Mouse (Mus musculus): ENCODE measurements around the gene Stard3.

Gene Stard3

DNA sequence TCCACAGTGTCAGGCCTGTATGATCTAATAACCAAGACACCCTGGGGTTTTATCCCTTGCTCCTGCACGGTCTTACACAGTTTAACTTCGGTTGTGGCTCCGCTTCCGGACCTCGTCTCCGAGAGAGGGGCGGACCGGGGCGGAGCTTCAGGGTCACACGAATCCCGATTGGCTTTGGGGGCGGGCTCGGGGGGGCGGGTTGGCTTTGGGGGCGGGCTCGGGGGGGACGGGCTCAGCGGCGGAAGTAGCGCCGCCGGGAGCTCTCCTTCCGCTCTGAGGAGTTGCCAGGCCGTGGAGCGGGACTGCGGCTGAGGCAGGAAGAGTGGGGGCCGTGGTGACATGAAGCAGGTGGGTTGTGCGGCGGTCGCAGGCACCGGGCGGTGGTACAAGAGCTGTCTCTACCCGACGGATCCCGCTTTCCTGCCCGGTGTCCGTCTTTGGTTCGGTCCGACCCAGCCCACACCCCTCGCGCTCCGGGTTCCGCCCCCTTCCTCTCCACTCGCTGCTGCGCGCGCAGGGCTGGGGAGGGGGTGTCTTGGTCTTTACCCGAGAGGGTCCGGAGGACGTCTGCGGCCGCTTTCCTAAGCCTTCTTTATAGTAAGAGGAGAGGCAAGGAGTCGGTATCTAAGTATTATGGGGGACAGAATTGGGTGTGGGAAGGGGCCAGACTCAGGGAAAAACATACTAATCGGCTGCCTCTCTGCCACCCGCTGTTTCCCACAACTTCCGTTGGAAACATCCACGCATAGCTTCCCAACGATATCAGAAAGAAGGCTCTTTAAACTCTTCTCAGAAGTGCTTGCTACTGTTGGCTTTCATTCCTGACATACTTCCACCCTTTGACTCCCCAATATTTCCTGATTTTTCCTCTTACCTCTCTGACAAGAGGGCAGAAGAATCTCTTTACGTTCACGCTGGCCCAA is at the start of gene Stard3:
Gene Stard3 (plus strand): TSS at position 208 of the 923 bp plus-strand sequence.
- peak; percentile 78 for DNase-seq (ENCODE audit: extremely low spot score, low read depth, low spot score)

DNA sequence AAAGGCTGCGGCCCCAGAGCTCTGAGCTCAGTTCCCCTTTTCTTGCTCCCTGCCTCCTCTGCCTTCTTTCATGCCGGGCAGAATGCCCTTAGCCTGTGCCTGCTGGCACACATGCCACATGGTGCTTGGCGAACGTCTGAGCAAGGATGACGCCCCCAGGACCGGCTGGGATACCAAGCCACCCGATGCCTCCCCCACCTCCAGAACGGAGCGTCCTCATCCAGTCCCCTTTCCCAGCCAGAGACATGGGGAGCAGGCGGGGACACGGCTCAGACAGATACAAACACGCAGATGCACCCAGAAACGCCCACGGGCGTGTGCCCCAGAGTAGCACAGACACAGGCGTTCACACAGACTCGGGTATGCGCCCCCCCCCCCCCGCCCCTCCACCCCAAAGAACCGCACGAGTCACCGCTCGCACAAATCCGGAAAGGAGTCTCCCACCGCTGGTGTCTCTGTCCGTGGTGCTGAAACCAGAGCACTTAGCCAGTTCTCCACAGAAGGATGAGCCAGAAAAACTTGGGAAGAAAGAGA is 44.3 kb upstream of the Stard3 start:
- peak; percentile 58 for DNase-seq (ENCODE audit: extremely low spot score, low read depth, low spot score)

DNA sequence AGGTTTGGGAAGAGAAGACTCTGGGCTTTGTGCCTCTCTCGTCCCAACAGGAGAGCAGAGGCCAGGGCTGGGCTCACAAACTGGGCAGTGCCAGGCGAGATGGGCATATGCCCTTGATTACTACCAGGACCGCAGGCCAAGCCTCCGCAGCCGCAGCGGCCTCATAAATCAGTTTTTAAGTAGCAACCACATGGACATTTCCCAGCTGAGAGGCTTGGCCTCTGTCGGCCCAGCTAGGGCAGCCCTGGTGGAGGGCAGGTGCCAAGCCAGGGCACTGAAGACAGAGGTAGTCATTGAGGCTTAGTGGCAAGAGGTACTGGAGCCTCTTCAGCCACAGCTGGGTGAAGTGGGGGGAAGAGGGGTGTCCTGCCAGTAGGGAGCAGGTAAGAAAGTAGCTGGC is 40.7 kb upstream of the Stard3 start:
- no peak for DNase-seq (ENCODE audit: extremely low spot score, low read depth, low spot score)

DNA sequence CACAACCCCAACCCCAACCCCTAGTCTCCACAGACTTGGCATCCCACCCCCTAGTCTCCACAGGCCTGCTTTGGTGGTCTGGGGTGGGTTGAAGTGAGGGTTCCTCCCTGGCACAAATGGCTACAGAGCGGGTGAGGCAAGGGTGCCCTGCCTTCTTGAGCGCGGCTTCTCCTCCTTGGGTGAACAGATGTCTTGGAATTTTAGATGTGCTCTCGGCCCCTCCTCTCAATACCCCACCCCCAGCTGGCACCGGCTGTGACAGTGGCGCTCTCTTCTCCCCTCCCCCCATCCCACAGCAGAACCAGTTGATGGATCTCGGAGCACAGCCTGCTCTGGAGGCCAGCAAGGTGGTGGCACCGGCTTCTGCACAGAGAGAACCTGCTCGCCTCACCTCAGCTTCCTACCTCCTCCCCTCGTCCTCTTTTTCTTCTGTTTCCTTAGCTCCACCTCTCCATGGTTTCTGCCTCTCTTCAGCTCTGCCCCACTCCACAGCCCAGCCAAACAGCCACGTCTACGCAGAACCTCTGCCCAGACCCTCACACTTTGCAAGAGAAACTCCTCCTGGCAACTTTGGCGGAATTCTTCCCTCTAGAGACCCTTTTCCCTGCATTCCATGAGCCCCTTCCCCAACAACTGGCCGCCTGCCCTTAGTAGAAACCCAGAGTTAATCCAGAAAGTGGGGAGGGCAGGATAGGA is 39.6 kb upstream of the Stard3 start:
- DNase-seq (ENCODE audit: extremely low spot score, low read depth, low spot score): no peak

DNA sequence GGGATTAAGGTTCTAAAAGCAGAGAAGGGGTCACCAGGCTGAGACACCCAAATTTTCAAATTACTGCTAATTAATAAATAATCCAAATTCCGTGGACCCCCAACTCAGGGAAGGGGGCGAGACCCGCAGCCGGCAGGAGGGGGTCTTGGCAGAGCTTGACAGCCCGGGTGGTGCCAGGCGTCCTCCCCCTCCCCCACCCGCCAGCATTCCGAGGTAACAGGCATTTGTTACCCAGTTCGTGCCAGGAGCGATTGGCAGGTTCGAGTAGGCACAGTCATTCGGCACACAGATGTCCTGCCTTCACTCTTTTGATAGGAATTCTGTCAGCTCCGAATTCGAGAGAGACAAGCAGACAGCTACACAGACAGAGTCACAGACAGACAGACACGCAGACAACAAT is 39.0 kb upstream of the Stard3 start:
- DNase-seq (ENCODE audit: extremely low spot score, low read depth, low spot score): no peak

DNA sequence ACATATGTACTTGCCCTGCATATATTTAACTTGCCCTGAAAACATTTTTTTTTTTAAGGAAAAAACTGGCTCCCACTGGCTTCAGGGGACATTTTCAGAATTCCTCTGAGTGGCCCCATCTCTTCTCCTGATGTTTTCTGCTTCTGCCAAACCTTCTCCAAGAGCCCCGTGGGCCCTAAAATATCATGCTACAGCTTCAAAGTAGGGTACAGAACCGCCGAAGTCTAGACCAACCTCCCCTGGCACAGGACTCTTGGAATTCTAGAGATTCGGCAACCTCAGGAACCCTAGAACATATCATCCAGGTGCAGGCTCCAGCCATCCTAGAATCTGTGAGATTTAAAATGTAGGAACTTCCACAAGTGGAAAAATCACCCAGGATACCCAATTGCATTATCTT is 38.6 kb upstream of the Stard3 start:
- DNase-seq (ENCODE audit: extremely low spot score, low read depth, low spot score): no peak

DNA sequence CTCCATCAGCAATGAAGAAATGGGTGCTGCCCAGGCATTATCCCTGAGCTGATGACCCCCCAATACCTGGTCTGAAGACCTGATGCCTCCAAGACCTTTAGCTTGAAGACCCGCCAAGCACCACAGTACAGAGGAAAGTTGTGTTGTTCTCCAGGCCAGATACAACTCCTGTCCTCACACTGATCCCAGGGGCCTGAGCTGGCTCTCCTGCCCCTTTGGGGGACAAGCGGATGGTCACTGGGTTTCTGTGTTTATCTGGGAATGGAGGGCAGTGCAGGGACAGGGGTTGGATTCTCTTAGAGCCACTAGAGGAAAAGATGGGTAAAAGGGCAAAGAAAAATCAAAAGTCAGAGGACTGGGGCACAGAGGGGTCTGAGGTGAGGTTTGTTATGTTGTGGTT is 38.2 kb upstream of the Stard3 start:
- DNase-seq (ENCODE audit: extremely low spot score, low read depth, low spot score): no peak

DNA sequence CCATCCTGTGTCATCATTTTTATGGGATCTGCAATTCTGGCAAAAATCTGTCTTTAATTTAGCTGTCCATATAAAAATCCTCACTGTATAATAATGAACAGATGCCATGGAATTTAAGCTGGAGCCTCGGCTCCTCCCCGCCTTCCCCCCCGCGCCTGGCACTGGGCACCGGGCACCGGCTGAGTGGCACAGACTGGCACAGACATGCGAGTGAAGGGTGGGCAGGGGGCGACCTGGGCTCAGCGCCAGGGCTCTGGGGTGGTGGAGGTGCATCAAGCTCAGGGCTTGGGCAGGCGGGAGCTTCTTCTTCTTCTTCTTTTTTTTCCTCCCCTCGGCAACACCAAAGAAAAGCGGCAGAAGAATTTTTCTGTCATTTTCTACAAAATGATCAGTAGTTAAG is 37.8 kb upstream of the Stard3 start:
- DNase-seq (ENCODE audit: extremely low spot score, low read depth, low spot score): no peak

DNA sequence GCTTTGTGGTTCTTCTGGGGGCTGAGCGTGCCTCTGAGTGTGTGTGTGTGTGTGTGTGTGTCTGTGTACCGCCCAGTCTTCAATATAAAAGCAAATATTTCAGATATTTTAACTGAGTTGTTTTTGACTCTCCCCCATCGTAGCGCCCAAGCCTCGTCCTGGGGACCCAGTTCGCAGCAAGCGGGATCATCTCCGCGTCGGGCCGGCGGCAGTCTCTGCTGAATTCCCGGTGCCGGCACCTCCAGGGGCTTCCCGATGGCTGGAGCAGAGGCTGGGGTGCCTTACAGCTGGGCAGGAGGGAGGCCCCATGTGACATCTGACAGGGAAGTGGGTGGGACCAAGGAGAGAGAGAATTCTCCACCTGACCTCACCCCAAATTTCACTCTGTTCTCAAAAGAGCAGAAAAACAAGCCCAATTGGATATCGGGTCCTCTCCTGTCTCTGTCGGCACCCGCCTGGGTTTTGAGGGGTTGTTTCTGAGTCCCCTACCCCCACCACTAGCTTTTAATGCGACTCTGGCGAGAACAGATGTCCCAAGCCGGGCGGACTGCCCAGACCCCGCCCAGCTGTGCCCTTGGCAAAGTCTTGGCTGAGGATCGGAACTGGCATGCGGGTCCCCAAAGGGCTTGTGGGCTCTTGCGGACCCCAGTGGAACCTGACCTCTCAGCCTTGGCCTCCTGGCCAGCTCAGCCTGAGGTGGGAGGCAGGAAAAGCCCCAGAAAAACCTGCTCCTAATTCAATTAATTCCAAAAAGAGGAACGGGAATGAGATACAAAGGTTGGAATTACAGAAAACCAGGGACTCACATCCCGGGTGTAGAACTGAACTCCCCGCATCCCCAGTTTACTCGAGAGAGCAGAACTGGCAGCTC is 37.1 kb upstream of the Stard3 start:
- DNase-seq (ENCODE audit: extremely low spot score, low read depth, low spot score): no peak

DNA sequence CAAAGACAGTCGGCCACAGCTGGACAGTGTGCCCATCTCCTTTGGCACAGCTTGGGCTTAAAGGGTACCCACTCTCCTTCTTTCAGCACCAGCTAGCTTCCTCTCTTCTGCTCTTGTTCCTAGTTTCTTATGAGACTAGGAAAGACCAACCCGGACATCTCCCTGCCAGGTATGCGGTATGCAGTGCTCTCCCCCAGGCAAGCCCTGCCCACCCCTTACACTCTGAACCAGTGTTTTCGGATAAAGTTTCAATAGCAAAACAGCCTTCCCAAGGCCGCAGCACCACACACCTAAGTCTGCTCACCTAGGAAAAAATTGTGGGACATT is 36.5 kb upstream of the Stard3 start:
- DNase-seq (ENCODE audit: extremely low spot score, low read depth, low spot score): no peak

DNA sequence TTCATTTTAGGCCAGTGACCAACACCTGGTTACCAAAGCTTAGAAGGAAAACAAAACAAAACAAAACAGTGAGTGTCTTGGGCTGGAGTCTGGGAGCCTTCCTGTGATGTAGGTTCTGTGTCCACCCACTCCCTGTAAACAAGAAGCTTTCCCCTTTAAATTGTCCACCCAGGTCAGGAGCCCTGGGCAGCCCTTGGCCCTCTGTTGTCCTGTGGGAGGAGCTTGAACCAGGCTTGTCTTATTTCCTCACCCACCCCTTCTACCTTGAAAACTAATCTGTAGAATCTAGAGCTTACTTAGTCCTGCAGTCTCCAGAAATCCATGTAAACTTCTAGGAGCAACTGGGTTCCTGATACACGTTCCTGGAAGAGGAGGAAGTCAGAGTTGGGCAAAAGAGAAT is 36.0 kb upstream of the Stard3 start:
- no peak for DNase-seq (ENCODE audit: extremely low spot score, low read depth, low spot score)

DNA sequence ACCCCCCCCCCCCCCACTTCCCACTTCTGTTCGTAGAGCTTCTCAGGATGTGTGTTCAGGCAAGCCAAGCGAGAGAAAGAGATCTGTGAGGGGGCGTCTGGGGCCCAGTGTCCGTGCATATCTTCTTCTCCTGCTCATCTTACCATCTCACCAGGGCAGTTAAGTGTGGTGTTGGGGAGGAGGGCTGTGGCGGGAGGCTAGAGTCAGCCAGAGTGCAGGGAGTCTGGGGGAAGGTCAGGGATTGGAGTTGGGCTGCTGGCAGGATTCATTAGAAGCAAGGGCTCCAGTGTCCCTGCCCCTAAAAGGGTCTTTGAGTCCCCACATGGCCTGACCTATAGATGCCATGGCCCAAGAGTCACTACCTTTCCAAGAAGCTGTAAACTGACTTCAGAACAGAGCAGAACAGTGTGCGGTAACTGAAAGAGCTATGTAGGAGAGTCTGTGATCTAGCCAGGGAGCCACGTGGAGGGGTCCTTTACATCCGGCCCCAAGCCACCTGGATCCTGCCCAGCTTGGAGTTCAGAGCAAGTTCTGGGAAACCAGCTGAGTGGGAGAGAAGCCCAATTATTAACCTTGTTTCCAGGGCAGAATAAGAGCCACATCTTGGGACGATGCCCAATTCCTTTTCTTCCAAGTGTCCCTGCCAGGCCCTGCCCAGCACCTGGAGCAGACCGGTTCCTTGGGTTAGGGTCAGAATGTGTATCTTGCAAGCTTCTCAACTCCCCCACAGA is 34.9 kb upstream of the Stard3 start:
- DNase-seq (ENCODE audit: extremely low spot score, low read depth, low spot score): no peak

DNA sequence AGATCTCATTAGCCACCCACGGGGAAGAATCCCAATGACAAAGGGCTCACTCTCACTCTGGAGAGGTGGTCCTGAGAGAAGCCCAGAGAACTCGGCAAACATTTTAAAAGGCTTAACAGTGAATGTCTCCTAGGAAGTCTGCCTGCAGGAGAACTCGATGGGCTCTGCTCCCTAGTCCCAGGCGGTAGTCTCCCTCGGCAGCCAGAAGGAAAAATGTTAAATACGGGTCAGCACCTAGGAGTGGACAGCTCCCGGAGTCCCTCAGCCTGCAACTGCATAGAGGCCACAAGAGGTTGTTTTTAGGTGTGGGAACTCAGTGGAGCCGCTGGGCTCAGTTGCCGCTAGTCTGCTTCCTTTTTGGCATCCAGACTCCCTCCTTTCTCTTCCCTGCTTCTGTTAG is 34.2 kb upstream of the Stard3 start:
- DNase-seq (ENCODE audit: extremely low spot score, low read depth, low spot score): no peak

DNA sequence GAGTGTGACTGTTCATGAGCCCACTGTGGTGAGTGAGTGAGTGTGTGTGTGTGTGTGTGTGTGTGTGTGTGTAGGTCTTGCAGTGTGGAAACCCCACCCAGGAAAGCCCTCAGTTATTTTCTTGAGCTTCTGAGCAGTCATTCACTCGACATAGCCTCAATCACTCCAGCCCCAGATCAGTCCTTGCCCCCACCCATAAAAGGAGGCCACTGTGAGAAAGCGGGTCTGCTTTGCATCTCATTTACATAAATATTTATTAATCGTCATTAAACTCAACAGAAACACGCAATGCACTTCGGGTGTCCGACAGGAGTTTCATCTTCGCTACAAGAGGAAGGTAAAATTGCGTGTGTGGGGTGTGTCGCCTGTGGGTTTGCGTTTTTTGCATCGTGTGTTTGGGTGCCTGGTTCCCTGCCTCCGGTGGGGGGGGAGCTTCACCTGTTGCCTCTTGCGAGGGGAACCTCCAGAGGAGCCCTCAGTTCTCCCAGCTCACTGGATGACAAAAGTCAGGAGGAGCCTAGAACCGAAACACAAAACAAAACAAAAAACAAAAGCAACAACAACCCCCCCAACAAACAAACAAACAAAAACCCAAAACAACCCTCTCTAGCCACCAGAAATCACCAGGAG is 32.9 kb upstream of the Stard3 start:
- no peak for DNase-seq (ENCODE audit: extremely low spot score, low read depth, low spot score)

DNA sequence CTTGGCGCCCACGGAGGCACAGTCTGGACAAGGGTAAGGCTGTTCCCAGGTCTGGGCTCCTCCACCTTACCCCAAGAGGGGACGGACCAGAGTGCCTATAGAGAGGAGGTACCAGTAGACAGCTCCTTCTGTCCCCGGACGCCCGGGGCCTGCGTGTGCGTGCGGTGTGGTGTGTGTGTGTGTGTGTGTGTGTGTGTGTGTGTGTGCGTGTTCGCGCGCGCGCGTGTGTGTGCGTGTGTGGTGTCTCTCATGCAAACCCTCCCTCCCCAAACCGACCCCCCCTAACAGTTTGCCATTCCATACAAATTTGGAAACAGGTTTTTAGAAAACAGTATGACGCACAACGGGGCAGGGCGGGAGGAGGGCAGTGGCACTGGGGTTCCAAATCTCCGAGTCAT is 32.3 kb upstream of the Stard3 start:
- DNase-seq (ENCODE audit: extremely low spot score, low read depth, low spot score): no peak

DNA sequence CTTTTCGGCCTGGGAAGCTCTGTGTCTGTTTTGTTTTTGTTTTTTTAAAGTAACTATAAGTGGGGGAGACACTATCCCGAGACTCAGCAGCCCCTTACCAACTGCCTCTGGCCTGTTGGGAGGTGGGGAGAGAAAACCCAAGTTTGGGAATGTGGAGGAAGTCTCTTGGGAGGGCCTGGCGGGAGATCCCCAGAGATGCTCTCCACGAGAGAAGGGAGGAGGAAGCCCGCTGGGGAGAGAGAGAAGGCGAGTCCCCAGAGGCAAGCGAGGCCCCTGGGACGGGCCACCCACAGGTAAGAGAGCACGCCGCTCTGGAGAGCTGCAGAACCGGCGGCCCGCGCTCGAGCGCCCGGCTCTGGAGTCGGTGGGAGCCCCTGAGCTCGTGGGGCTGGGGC is 31.4 kb upstream of the Stard3 start:
- DNase-seq (ENCODE audit: extremely low spot score, low read depth, low spot score): no peak

DNA sequence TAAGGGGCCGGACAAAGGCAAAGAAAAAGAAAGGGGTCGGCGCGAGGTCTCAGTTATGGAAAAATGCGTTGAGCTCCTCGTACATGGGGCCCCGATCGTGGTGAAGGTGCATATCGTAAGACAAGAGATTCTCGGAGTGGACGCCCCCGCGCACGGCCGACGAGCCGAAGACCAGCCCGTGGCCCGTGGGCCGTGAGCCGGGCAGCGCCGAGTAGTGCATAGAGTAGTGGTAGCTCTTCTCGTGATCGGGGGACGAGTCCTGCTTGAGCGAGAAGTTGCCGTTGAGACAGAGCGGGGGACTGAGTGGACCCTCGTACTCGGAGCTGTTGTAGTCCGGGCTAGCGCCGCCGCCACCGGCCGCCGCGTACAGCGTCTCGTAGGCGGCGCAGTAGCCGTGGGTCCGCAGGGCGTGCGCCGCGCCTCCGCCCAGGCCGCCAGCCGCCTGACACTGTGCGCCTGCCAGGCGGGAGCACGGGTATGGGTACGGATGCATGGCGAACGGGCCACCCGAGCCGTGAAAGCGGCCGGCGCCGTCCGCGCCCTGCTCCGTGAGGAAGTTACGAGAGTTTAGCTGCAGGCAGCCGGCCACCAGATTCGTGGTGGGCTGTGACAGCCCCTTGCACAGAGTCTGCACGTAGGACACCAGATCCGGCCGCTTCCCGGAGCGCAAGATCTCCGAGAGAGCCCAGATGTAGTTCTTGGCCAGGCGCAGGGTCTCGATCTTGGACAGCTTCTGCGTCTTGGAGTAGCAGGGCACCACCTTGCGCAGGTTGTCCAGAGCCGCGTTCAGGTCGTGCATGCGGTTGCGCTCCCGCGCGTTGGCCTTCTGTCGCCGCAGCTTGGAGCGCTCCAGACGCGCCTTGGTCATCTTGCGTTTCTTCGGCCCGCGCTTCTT is 30.8 kb upstream of the Stard3 start:
- DNase-seq (ENCODE audit: extremely low spot score, low read depth, low spot score): no peak

DNA sequence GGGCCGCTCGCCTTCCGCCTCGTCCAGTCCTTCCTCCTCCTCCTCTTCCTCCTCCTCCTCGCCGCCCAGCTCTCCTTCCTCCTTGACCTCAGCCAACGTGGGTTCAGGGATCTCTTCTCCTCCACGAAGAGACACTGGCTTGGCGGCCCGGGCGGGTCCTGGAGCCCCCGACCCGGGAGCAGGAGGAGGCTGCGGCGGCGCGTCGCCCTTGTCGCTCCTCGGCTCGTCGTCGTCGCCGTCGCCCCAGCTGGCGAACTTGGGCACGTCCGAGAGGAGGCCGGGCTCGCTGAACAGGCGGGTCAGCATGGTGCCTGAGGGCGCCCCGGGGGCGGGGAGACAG is 30.2 kb upstream of the Stard3 start:
- DNase-seq (ENCODE audit: extremely low spot score, low read depth, low spot score): no peak

DNA sequence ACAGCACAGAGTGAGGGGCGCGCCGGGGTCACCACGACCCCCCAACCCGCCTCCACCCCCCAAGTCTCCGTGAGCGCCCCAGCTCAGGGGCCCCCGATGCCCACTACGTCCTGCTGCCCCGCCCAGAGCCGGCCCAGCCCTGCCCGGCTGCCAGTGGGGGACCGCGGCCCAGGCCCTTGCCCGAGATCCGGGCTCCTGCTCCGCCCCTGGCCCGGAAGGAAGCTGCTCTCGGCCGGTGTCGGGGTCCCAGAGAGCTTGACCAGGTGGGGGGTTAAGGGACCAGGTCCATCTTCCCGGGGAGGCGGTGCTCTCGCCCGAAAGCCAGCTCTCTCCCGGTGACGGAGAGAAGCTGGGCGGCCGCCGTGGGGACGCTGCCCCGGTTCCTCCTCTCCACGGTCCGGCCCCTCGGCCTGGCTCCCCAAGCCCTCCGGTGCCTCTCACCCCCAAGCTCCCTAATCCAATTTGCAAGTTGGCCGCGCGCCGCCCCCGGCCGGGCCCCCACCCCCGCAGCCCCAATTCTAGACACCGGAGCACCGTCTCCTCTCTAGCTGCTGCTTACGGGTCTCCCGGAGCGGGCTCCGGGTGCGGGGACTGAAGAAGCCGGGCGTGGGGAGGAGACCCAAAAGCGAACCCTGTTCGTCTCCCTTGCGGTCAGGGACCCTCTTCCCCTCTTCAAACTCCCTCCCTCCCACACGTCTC is 29.6 kb upstream of the Stard3 start:
- DNase-seq (ENCODE audit: extremely low spot score, low read depth, low spot score): no peak

All from hindlimb bud, embryonic 11.5 days (tissue).